Mouse (Mus musculus): ENCODE measurements around the gene Pakap. TPM values are rescaled to one million over a fixed set of nuclear protein-coding genes. Genes with fewer than 3 reads are reported as not detected.

Pakap gene
- polyA plus RNA-seq, 1 experiment from 2014 or later, result 39.4 TPM

DNA sequence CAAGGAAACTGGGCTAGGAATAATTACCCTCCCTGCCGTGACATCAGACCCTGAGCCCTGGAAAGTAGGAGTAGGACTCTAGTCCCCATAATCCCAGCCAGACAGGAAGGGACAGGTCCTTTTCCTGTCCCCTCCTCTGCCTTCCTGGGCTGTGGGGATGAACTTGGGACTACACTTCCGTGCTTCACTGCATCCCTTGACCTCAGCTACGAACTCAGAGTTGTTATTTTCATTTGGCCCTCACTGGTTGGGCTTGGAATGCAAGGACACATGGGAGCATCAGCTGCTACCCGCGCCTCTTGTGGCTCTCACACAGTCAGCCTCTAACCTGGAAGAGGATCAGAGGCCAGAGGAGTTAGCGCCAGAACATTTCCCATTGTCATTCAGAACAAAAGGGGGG lies 122.0 kb downstream of the Pakap start:
- WGBS, result 79% methylated on average over 6 of the region's 6 CpGs
- Histone ChIP-seq H3K9me3 (replicated peaks) (no peaks in the 10 kb centered on the region), H3K4me1 (peaks cover 37% of the 10 kb centered on the region), H3K36me3 (peaks cover 6% of the 10 kb centered on the region; the same call in 1 of the 2 replicates), H3K27me3 (ENCODE audit: low read depth, poor library complexity, severe bottlenecking) (no peaks in the 10 kb centered on the region), H3K4me3 (no peak overlapping the region), H3K27ac (peak overlapping the region; percentile 57; the same call in 1 of the 2 replicates)
- DNase-seq (ENCODE audit: low spot score), result no peak

DNA sequence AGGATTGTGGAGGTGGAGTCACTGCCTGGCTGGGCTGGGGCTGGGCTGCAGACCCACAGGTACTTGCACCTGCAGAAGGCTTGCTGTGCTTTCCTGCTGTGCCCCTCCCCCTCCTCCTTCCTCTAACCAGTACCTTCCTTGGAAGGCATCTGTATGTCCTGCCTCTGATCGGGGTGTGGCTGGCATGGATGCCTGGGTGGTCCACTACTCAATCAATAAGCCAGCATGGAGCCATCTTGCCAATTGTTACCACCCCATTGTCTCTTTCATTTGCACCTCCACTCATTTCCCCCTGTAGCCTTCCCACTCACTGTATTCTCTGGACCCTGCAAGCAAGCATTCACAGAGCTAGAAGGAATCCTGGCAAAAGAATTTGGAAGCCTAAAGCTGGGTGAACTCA lies 122.8 kb downstream of the Pakap start:
- H3K36me3 ChIP-seq, result peaks cover 6% of the 10 kb centered on the region; the same call in 1 of the 2 replicates
- DNase-seq (ENCODE audit: low spot score), result no peak
- H3K4me1 ChIP-seq, result peaks cover 36% of the 10 kb centered on the region
- H3K27me3 ChIP-seq (ENCODE audit: low read depth, poor library complexity, severe bottlenecking), result no peaks in the 10 kb centered on the region
- H3K9me3 ChIP-seq (replicated peaks), result no peaks in the 10 kb centered on the region
- no peak overlapping the region for H3K4me3 ChIP-seq
- WGBS, result 50% methylated on average over 1 of the region's 1 CpGs
- H3K27ac ChIP-seq, result no peak overlapping the region

DNA sequence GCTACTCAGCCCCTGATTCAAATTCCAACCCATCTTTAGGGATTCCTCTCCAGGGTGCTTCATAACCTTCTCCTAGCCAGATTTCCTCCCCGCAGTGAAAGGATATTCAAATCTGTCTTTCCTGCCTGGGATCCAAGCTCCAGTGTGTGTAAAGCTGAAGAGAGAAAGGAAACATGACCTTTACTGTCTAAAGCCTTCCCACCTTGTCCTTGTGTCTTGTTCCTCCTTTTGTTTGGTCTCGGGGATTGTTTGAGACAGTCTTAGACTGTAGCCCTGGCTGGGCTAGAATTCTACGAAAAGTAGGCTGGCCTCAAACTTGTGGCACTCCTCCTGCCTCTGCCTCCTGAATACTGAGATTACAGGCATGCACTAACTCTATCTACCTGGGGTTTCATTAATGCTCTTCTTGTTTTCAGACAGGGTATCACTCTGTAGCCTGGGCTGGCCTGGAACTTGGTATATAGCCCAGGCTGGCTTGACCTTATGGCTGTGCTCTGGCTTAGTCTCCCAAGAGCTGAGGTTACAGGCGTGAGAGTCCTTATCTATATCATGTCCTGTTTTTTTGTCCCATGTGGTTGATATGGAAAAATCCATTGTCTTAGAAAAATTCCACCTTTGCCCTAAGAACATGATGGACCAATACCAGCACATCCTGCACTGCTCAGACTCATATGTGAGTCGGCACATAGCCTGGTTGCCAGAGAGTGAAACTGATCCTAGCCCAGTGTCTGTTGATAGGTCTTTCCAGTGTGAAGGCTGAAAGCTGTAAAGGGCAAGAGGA lies 126.6 kb downstream of the Pakap start:
- H3K27me3 ChIP-seq (ENCODE audit: low read depth, poor library complexity, severe bottlenecking), result no peaks in the 10 kb centered on the region
- H3K4me1 ChIP-seq, result peaks cover 7% of the 10 kb centered on the region
- WGBS, result 85% methylated on average over 5 of the region's 5 CpGs
- H3K9me3 ChIP-seq (replicated peaks), result no peaks in the 10 kb centered on the region
- 0 out of 2 replicates have a peak overlapping the region, but pooled peaks have one; percentile 27 for H3K27ac ChIP-seq
- H3K4me3 ChIP-seq, result no peak overlapping the region
- H3K36me3 ChIP-seq, result peaks cover 3% of the 10 kb centered on the region; the same call in 1 of the 2 replicates
- DNase-seq (ENCODE audit: low spot score), result no peak

DNA sequence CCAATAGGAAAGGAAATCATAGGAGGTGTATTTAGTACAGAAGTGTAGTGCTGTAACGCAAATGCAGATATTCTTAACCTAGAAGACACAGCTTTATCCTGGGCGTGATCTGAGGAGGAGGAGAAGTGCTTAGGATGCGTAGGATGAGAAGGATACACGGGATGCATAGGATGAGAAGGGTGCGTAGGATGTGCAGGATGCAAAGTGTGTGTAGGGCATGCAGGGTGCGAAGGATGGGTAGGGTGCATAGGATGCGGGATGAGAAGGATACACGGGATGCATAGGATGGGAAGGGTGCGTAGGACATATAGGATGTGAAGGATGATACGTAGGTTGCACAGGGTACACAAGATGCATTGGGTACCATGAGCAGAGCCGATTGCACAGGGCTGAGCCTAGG lies 129.0 kb downstream of the Pakap start:
- Histone ChIP-seq H3K4me3 (no peak overlapping the region), H3K27me3 (ENCODE audit: low read depth, poor library complexity, severe bottlenecking) (no peaks in the 10 kb centered on the region), H3K9me3 (replicated peaks) (no peaks in the 10 kb centered on the region), H3K4me1 (no peaks in the 10 kb centered on the region), H3K36me3 (no peaks in the 10 kb centered on the region), H3K27ac (no peak overlapping the region)
- no peak for DNase-seq (ENCODE audit: low spot score)
- 96% methylated on average over 11 of the region's 11 CpGs for WGBS

DNA sequence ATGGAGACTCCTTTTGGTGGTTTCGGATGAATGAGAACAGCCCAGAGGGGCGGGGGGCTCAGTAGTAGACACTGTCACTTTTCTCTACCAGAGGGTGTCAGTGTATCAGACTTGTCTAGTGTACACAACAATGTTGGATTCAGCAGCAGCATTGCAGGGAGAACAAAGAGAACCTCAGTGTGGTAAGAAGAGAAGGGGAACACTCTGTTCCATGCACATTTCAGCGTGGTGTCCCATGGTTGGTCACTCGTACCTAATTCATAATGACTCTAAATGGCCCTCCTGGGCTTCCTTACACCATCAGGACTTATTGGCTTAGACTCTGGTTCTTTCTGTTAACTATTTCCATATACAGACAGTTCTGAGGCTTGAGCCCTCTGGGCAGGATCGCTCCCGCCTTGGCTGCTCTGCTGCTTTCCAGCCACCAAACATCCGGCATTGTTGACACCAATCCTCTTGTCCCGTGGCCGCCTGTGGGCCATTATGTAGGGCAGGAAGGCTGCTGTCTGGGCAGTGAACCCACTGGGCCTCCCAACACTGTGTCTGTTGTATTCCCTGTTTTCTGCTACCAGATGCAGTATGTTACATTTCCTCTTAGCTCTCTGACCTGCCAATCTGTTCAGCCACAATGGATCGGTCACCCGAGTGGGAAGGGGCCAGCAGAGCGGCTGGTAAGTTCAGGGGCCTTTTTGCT lies 130.1 kb downstream of the Pakap start:
- Histone ChIP-seq H3K4me1 (0 out of 2 replicates have a peak, but pooled peaks cover under 1% of the 10 kb centered on the region), H3K27ac (0 out of 2 replicates have a peak overlapping the region, but pooled peaks have one; percentile 46), H3K4me3 (no peak overlapping the region), H3K9me3 (replicated peaks) (no peaks in the 10 kb centered on the region), H3K36me3 (no peaks in the 10 kb centered on the region), H3K27me3 (ENCODE audit: low read depth, poor library complexity, severe bottlenecking) (no peaks in the 10 kb centered on the region)
- WGBS, result 91% methylated on average over 12 of the region's 12 CpGs
- DNase-seq (ENCODE audit: low spot score), result no peak

DNA sequence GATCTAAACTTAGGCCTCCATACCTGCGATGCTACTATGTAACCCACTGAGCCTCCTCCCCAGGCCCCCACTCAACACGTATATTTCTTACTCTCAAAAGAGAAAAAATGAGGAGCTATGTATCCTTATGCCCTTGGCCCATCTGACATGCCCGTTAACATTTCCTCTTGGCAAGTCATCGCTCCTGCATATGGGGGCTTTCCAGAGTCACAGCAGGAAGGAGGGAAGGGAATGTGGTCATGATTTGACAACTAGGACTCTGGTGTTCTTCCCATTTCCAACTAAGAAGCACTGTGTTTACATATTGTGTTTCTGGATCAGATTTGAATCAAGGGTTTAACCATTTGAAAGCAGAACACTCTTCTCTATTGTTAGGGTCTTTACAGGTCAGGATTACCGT lies 133.6 kb downstream of the Pakap start:
- peaks cover 15% of the 10 kb centered on the region for H3K4me1 ChIP-seq
- WGBS, result 90% methylated on average over 5 of the region's 5 CpGs
- H3K9me3 ChIP-seq (replicated peaks), result no peaks in the 10 kb centered on the region
- H3K27me3 ChIP-seq (ENCODE audit: low read depth, poor library complexity, severe bottlenecking), result no peaks in the 10 kb centered on the region
- no peak for DNase-seq (ENCODE audit: low spot score)
- no peak overlapping the region for H3K4me3 ChIP-seq
- H3K36me3 ChIP-seq, result no peaks in the 10 kb centered on the region
- no peak overlapping the region for H3K27ac ChIP-seq

DNA sequence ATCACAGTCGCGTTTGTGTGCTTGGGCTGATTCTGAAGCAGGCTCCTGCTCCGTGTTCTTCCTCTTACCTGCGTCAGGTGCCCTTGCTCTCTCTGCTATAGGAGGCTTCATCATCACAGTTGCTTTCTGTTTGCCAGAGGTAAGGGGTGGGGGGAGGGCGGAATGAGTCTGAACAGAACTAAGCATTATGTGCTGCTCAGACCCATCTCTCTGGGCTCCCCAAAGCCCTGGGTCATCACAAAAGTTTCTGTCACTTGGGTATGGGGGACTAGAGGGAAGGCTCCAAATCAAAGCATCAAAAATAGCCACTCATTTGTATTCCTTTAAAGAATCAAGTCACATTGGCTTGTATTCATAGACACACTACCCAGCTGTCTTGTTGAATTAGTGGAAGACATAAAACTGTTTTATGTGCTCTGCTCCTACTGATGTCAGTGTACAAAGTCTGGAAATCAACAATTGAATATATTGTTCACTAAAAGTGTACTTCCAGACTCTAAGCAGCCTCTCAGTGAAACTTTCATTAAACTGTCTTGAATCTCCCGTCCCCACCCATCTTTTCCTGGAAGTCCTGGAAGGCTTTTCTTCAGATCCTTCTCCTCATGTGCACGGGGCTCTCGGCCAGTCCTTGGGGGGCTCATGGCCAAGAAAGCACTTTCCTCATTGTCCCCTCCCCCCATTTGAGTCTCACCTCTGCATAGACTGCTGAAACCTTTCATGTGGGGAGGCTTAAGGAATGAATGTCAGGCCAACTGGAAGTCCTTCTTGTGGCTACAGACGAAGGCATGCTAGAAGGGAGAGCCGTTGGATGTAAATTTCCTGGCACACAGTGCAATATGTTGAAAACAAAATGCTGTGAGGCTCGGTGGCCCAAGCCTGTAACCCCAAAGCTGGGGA lies 135.8 kb downstream of the Pakap start:
- H3K27ac ChIP-seq, result peak overlapping the region; percentile 46; the same call in 1 of the 2 replicates
- no peaks in the 10 kb centered on the region for H3K9me3 ChIP-seq (replicated peaks)
- no peak overlapping the region for H3K4me3 ChIP-seq
- H3K4me1 ChIP-seq, result peaks cover 15% of the 10 kb centered on the region
- no peaks in the 10 kb centered on the region for H3K36me3 ChIP-seq
- WGBS, result 85% methylated on average over 11 of the region's 11 CpGs
- DNase-seq (ENCODE audit: low spot score), result no peak
- H3K27me3 ChIP-seq (ENCODE audit: low read depth, poor library complexity, severe bottlenecking), result no peaks in the 10 kb centered on the region

DNA sequence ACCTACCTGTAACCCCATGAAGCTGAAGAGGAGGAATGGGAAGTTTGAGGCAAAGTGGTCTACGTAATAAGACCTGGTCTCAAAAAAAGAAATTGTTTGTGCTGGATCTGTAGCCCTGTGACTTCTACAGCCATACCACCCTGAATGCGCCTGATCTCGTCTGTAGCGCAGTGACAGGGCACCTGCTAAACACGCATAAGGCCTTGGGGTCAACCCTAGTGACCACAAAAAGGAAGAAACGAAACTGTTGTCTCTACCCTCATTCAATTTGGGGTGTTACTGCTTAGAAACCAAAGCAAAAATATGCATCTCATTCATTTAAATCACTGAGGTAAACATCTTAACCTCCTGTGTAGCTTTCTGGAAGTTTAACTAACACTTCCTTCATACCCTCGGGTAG lies 136.6 kb downstream of the Pakap start:
- no peaks in the 10 kb centered on the region for H3K9me3 ChIP-seq (replicated peaks)
- no peak overlapping the region for H3K4me3 ChIP-seq
- H3K36me3 ChIP-seq, result peaks cover under 1% of the 10 kb centered on the region; the same call in 1 of the 2 replicates
- no peak for DNase-seq (ENCODE audit: low spot score)
- 92% methylated on average over 7 of the region's 7 CpGs for WGBS
- no peaks in the 10 kb centered on the region for H3K27me3 ChIP-seq (ENCODE audit: low read depth, poor library complexity, severe bottlenecking)
- H3K27ac ChIP-seq, result peak overlapping the region; percentile 46; the same call in 1 of the 2 replicates
- H3K4me1 ChIP-seq, result peaks cover 15% of the 10 kb centered on the region

DNA sequence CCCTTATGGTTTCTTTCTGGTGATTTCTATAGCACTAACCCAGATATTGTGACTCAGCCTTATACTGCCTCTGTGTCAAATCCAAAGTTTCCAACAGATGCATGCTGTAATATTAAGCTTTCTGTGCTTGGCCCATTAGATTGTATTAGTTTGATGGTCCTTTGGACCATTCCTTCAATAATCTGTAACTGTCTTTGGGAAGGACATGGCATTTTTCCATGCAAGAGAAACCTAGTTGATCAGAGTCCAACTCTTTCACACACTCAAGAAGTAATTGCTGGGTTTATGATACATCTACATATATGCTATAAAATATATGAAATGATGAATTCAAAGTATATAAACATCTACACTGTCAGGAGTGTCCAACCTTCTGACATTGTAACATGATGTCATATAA lies 147.9 kb downstream of the Pakap start:
- Histone ChIP-seq H3K9me3 (replicated peaks) (no peaks in the 10 kb centered on the region), H3K27ac (no peak overlapping the region), H3K4me3 (no peak overlapping the region), H3K36me3 (no peaks in the 10 kb centered on the region), H3K4me1 (peaks cover 37% of the 10 kb centered on the region), H3K27me3 (ENCODE audit: low read depth, poor library complexity, severe bottlenecking) (no peaks in the 10 kb centered on the region)
- no peak for DNase-seq (ENCODE audit: low spot score)

DNA sequence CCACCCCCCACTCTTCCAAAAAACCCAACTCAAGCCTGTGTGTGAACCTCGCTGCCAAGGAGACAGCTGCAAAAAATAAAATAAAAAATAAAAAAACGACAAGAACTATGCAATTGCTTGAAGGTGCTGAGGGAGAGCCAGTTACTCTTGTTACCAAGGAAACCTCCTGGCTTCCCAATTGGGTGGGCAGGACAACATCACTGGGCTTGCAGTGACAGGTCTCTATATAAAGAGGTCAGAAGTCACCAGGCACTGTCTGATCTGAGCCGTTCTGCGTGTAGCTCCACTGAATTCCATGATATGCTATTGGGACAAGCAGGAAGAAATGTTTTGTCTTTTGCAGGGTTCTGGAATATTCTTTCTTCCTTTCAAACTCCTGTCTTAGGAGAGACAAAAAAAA lies 148.8 kb downstream of the Pakap start:
- no peaks in the 10 kb centered on the region for H3K27me3 ChIP-seq (ENCODE audit: low read depth, poor library complexity, severe bottlenecking)
- DNase-seq (ENCODE audit: low spot score), result no peak
- H3K27ac ChIP-seq, result no peak overlapping the region
- peaks cover 40% of the 10 kb centered on the region for H3K4me1 ChIP-seq
- H3K4me3 ChIP-seq, result no peak overlapping the region
- 36% methylated on average over 4 of the region's 4 CpGs for WGBS
- no peaks in the 10 kb centered on the region for H3K9me3 ChIP-seq (replicated peaks)
- no peaks in the 10 kb centered on the region for H3K36me3 ChIP-seq

DNA sequence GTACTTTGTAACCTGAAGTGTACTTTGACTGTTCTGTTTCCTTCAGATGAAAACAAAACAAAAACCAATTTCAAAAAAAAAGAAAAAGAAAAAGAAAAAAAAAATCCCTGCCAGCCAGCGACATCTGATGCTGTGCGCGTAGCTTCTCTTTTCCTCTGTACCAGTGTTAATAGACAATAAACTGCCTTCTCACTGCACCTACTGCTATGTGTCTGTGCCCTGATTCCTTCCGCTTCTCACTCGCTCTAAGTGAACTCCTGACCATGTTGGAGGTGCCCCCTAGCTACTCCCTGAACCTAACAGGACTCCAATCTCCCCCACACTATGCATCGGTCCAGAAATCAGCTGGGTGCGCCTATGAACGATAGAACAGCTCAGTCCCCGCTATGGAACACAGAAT lies 149.4 kb downstream of the Pakap start, which contains the start of gene Akap2:
Gene Akap2 (plus strand): TSS at position 304 of the 400 bp plus-strand sequence.
- Histone ChIP-seq H3K4me1 (peaks cover 40% of the 10 kb centered on the region), H3K27ac (no peak within 1 kb of the TSS), H3K9me3 (replicated peaks) (no peaks in the 10 kb centered on the region), H3K27me3 (ENCODE audit: low read depth, poor library complexity, severe bottlenecking) (no peaks in the 10 kb centered on the region), H3K36me3 (no peaks in the 10 kb centered on the region), H3K4me3 (no peak within 1 kb of the TSS)
- 87% methylated on average over 9 of the region's 9 CpGs for WGBS
- no peak for DNase-seq (ENCODE audit: low spot score)

DNA sequence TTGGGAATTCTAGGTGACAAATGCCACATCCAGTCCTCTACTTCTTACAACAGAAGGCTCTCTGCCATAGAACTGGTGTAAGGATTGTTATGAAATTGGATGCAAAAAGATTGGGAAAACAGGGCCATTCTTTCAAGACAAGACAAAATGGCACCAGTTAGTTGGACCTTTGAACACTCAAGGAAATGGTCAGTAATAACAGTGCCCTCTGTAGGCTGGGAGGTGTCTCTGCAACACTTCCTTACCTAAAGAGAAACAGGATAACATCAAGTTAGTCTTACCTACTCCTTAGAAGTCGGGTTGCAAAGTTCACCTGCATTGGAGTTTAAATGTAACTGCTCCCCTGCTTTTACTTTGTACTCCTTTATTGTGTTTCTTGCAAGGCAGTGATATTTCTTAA lies 151.4 kb downstream of the Pakap start:
- Histone ChIP-seq H3K27ac (no peak overlapping the region), H3K9me3 (replicated peaks) (no peaks in the 10 kb centered on the region), H3K4me1 (peaks cover 35% of the 10 kb centered on the region), H3K4me3 (no peak overlapping the region), H3K36me3 (no peaks in the 10 kb centered on the region), H3K27me3 (ENCODE audit: low read depth, poor library complexity, severe bottlenecking) (no peaks in the 10 kb centered on the region)
- 89% methylated on average over 1 of the region's 1 CpGs for WGBS
- no peak for DNase-seq (ENCODE audit: low spot score)

Data from limb, embryonic 10.5 days (tissue).